Mouse (Mus musculus) left cerebral cortex, postnatal 14 days (tissue): ENCODE data around the gene Anapc1. TPM values are rescaled to one million over a fixed set of nuclear protein-coding genes. Genes with fewer than 3 reads are reported as not detected.

Source experiments
- DNase-seq, 2 experiments: peaks; one replicate each; pipeline ENCODE4 v3.0.0; 2021 to 2022; ENCODE audit warnings: low spot score in 2 of 2, mixed read lengths in 1 of 2
- intact Hi-C: fragments of 180-260 bp; cut with DNase I; formaldehyde crosslinking; loops from one replicate; pipeline ENCODE4 v1.15.1; 2025
- total RNA-seq, 2 experiments: library from RNA; stranded (reverse); gene quantifications; 2 replicates each; pipeline ENCODE4 v1.2.3; 2021

Anapc1 gene
- total RNA-seq, 2 experiments from 2014 or later: 62.2 to 64.9 TPM

DNA sequence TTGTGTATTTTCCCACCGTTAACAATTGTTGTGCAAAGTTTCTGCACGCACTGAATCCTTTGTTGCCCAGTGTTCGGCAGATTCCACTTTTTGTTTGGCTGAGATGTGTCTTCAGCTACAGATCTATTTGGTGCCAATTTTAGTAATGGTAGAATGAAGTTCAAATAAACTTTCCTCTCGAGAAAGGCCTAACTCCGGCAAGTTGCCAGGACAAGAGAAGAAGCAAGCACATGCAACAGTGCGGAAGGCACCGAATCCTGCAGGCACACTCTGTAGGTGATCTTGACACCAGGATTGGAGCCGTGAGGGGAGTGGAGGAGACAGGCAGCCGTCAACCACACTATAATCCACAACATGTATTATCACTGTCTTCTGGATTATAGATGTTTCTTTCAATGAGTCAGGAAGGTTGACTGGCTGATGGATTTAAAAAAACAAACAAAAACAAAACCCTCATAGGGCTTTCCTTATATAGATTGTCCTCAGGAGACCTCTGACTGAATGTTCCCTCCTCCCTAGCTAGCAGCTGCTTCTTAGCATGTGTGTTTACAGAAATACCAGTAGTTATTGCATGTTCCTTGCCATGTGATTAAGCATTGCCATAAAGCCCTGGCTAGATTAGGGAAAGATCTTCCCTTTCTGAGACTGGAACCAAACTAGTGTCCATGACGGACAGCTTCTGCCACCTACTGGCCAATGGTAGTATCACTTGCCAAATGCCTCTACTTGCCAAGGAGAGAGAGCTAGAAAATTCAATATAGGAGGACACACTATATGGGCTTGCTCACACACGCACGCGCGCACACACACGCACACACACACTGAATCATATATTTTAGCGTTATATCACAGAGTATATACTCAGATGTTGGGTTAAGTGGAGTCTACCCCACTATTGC is 114.2 kb downstream of the Anapc1 start:
- DNase-seq: peak; percentile 88 to 91
- intact Hi-C loops: loop anchor here (2.0 to 5.0 kb wide), 4 partner anchors 161 to 684 kb away; partner anchors contain the start of gene Bcl2l11

DNA sequence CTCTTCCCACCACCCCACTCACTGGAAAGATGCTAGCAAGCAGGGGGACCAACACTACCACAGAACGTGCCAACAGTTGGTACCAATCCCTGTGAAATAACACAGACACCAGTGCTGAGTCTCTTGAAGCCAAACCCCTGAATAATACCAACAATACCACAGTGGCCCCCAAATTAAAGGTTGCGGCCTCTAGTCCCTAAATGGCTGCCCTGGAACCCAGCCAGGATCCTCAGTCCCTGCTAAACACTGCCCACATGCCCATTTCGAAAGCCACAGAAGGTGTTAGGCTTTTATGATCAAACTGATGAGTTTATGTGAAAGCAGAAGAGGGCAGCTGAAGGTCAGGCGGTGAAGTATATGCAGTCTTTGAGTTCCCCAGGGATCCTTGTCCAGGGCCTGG is 116.2 kb downstream of the Anapc1 start:
- DNase-seq: no peak
- intact Hi-C loops: loop anchor here (5.0 kb wide), 3 partner anchors 159 to 444 kb away; partner anchors contain the start of gene Bcl2l11

DNA sequence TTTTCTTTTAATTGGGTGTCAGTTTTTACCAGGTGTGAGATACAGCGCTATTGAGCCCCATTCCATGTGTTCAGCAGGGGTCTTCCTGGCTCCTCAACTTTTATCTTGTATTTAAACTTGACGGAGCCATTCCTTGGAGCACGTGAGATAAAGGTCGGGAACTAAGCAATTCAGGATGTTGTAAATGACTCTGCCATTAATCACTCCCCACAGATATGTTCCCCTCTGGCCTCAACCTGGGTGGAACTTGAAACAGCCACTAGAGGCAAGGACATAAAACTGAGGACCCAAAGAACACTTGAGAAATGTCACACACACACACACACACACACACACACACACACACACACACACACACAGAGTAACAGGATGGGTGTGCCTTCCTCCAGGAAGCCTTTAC is 118.7 kb downstream of the Anapc1 start:
- DNase-seq: no peak
- intact Hi-C loops: no loop called here

DNA sequence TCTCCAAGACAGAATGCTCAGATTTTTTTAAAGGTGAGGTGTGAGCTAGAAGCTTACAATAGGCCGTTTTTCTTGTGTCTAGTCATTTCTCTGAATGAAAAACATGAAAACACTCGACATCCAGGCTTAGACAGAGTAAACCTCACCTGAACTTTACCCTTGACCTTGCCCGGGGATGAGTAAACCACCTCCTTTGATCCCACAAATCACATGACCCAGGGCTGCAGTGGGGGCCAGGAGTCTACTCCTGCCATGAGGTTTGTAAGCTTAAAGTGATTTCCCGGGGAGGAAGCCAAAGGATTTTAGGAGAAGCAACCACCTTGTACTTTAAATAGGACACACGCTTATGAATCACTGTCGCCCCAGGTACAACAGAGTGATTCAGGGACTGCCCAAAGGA is 119.2 kb downstream of the Anapc1 start:
- intact Hi-C loops: no loop called here
- no peak for DNase-seq

DNA sequence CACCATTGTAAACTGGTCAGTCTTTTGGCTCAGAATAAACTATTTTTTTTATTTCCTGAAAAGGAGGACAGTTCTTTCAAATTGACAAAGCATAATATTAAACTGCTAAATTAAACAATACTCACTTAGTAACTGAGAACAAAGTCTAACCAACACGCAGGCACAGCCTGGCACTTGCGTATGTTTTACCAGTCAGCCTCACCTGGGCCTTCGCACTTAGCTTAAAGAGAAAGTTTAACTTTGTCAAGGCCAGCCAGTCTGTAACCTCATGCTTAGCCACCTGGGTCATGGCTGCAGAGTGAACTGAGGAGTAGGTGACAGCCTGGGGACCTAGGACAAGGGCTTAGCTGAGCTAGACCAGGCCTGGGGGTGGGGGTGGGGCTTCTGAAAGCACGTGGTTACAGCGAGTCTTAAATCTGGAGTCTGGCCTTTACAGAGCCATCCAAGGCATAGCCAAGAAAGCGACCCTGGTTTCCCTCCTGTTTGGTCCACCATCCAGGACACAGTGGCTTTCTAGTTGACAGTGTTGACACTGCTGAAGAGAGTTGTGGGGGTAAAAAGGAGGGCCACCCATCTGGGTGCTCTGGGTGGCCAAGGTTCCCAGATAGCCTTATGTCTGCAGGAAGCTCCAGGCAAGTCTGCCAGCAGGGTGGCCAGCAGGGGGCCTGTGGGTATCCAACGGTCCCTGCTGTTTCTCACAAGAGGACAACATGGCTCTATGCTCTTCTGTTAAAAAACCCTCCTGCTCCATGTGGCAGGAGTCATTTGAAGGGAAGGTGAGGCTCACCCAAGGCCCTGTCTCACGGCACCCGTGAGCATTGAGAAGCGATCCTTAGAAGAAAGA is 120.7 kb downstream of the Anapc1 start:
- DNase-seq: peak in 1 of 2 experiments; percentile 13
- intact Hi-C loops: no loop called here

DNA sequence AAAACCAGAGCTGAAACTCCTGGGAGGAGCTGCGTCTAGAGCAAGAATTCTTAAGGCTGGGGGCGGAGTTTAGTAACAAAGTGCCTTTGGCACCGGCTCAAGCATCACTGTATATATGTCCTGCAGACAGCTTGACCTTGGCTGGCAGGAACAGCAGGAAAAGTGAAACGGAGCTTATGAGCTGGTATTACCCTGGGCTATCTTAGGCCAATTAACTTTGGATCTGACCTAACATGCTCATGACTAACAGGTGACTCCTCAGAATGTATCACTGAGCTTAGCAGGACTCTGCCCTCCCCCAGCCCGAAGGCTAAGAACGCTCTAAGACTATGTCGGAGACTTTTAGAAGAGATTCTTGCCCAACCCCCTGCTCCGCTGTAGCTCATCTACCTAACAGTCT is 121.3 kb downstream of the Anapc1 start:
- intact Hi-C loops: no loop called here

DNA sequence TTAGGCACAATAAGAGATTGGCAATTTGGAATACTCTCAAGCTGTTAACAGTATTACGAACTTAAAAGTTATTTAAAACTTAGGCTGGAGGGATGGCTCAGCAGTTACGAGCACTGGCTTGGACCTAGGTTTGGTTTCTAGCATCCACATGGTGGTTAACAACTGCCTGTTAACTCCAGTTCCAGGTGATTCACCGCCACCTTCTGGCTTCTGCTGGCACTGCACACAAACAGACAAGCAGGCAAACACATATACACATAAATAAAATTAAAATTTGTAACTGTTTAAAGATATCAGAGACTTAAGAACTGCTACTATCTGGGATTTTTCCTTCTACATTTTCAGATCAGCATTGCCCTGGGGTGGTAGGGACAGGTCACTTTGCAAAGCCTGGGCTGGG is 123.0 kb downstream of the Anapc1 start:
- intact Hi-C loops: no loop called here
- DNase-seq: no peak

More for the DNA sequence above, 121.3 kb downstream of the Anapc1 start:
- no peak for DNase-seq

Other genes starting within 250 kb of the Anapc1 start
- gene Spdye4c, start 96.2 kb downstream of the Anapc1 start, total RNA-seq: not detected
- 10 to 100 TPM; 20.8 to 33.7 TPM for gene Mertk, start 11.6 kb upstream of the Anapc1 start, total RNA-seq
- gene Tmem87b, start 130.7 kb upstream of the Anapc1 start, total RNA-seq: 10 to 100 TPM; 32.7 to 33.5 TPM
- gene Fbln7, start 175.6 kb upstream of the Anapc1 start, total RNA-seq: 1 to 10 TPM; 4.0 to 4.8 TPM